Mouse (Mus musculus): ENCODE results near the gene Atp2b1. TPM values are rescaled to one million over a fixed set of nuclear protein-coding genes. Genes with fewer than 3 reads are reported as not detected.
A peak's percentile ranks its signal among the peaks of the same experiment; 100 is the strongest.

Atp2b1 gene
- polyA plus RNA-seq (2015; fragmentation: Nextera tagmentation; extraction: Ambion mirVana), result 202 and 205 TPM in 2 replicates

DNA sequence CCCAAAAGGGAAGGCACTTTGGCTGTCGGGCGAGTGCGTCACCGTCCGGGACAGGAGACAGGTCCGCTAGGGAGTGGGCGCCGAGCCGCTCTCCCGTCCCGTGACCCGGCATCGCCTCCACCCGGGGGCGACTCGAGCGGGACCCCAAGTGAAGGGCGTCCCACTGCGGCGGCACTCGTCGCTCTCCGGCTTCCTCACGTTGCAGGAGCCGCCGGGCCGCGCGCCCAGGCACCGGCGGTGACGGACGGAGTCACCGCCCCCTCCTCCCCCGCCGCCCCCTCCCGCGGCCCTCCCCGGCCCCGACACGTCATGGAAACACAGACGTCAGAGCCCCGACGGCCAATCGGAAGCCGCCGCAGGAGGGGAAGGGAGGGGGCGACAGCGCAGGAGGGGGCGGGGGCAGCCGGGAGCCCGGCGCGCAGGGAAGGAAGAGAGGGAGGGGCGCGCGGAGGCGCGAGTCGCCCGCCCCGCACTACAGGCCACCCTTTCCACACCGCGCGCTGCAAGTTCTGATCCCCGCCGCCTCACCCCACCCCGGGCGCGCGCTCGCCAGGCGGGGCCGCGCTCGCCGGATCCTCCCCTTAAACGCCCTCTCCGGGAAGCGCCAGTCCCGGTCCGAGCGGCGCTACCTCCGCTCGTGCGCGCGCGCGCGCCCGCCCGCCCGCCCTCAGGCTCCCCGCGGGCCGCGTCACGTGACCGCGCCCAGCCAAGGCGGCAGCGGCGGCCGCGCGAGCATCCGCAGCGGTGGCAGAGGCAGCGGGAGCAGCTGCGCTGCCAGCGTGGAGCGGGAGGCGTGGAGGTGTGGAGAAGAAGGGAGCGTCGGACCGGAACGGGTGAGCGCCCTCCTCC is at the start of gene Atp2b1:
Atp2b1 (plus strand) TSS at position 446 of the 849 bp plus-strand sequence.
- ATAC-seq (ENCODE audit: low read depth), result peak; percentile 94
- Histone ChIP-seq H3K9me3 (ENCODE audit: control insufficient read depth, low read length) (no peaks in the 10 kb centered on the region), H3K27ac (ENCODE audit: low read length) (peak within 1 kb of the TSS; percentile 99), H3K4me3 (ENCODE audit: low read length) (peak within 1 kb of the TSS; percentile 97), H3K36me3 (ENCODE audit: control insufficient read depth, insufficient read depth, low read length) (no peaks in the 10 kb centered on the region), H3K4me1 (replicated peaks; ENCODE audit: control insufficient read depth, insufficient read depth, low read length) (peaks cover 10% of the 10 kb centered on the region), H3K4me2 (ENCODE audit: low read depth, low read length) (peak within 1 kb of the TSS; percentile 85), H3K9ac (ENCODE audit: low read length) (peak within 1 kb of the TSS; percentile 98), H3K27me3 (ENCODE audit: control insufficient read depth, insufficient read depth, low read depth, low read length) (no peaks in the 10 kb centered on the region)
- 0% methylated on average over 63 of the region's 120 CpGs for whole genome bisulfite sequencing

- no peak overlapping the region for H3K4me2 ChIP-seq (ENCODE audit: low read depth, low read length)
- H3K9me3 ChIP-seq (ENCODE audit: control insufficient read depth, low read length), result no peaks in the 10 kb centered on the region
- WGBS, result 45% methylated on average over 3 of the region's 3 CpGs
- H3K9ac ChIP-seq (ENCODE audit: low read length), result no peak overlapping the region
- H3K27me3 ChIP-seq (ENCODE audit: control insufficient read depth, insufficient read depth, low read depth, low read length), result no peaks in the 10 kb centered on the region
- peak overlapping the region; percentile 68 for H3K27ac ChIP-seq (ENCODE audit: low read length)
- no peak overlapping the region for H3K4me3 ChIP-seq (ENCODE audit: low read length)
- no peaks in the 10 kb centered on the region for H3K4me1 ChIP-seq (replicated peaks; ENCODE audit: control insufficient read depth, insufficient read depth, low read length)
- H3K36me3 ChIP-seq (ENCODE audit: control insufficient read depth, insufficient read depth, low read length), result no peaks in the 10 kb centered on the region
- peak; percentile 64; the same call in 1 of the 2 replicates for ATAC-seq (ENCODE audit: low read depth)
Observed at GRCm38 (mm10) chr10:98864851-98865250, 49.4 kb upstream of the Atp2b1 start.

DNA sequence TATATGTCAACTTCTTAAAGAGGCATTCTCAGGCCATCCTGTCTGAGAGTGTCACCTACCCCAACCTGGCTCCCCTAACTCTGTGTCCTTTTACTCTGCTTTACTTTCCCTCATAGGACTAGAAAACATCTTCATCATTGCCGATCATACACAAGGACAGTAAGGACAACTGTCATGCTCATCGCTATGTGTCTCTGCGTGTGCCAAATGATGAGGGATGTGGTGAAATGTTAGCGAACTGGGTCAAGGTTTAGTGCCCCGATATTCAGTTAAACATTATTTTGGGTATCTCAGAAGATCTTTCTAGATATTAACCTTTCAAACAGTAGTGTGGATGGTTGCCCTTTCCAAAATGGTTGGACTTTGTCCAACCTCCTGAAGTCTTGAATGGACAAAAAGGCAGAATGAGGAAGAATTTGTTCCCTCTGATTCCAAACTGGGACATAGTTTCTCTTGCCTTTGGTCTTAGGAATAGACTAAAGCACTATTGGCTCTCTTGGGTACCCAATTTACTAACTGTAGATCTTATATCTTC is 47.3 kb upstream of the Atp2b1 start:
- no peak for ATAC-seq (ENCODE audit: low read depth)

GRCm38 (mm10) chr10:98868351-98868908 is 45.8 kb upstream of the Atp2b1 start:
- no peak overlapping the region for H3K4me2 ChIP-seq (ENCODE audit: low read depth, low read length)
- WGBS, result 74% methylated on average over 4 of the region's 4 CpGs
- H3K9me3 ChIP-seq (ENCODE audit: control insufficient read depth, low read length), result no peaks in the 10 kb centered on the region
- H3K27me3 ChIP-seq (ENCODE audit: control insufficient read depth, insufficient read depth, low read depth, low read length), result no peaks in the 10 kb centered on the region
- no peaks in the 10 kb centered on the region for H3K36me3 ChIP-seq (ENCODE audit: control insufficient read depth, insufficient read depth, low read length)
- no peaks in the 10 kb centered on the region for H3K4me1 ChIP-seq (replicated peaks; ENCODE audit: control insufficient read depth, insufficient read depth, low read length)
- H3K4me3 ChIP-seq (ENCODE audit: low read length), result no peak overlapping the region
- H3K27ac ChIP-seq (ENCODE audit: low read length), result no peak overlapping the region
- no peak overlapping the region for H3K9ac ChIP-seq (ENCODE audit: low read length)
- no peak for ATAC-seq (ENCODE audit: low read depth)

More for the DNA sequence above, 47.3 kb upstream of the Atp2b1 start:
- no peak overlapping the region for H3K27ac ChIP-seq (ENCODE audit: low read length)
- no peaks in the 10 kb centered on the region for H3K36me3 ChIP-seq (ENCODE audit: control insufficient read depth, insufficient read depth, low read length)
- H3K4me2 ChIP-seq (ENCODE audit: low read depth, low read length), result no peak overlapping the region
- no peak overlapping the region for H3K9ac ChIP-seq (ENCODE audit: low read length)
- H3K4me3 ChIP-seq (ENCODE audit: low read length), result no peak overlapping the region
- no peaks in the 10 kb centered on the region for H3K4me1 ChIP-seq (replicated peaks; ENCODE audit: control insufficient read depth, insufficient read depth, low read length)
- H3K9me3 ChIP-seq (ENCODE audit: control insufficient read depth, low read length), result no peaks in the 10 kb centered on the region
- WGBS, result 93% methylated on average over 5 of the region's 5 CpGs
- H3K27me3 ChIP-seq (ENCODE audit: control insufficient read depth, insufficient read depth, low read depth, low read length), result no peaks in the 10 kb centered on the region

DNA sequence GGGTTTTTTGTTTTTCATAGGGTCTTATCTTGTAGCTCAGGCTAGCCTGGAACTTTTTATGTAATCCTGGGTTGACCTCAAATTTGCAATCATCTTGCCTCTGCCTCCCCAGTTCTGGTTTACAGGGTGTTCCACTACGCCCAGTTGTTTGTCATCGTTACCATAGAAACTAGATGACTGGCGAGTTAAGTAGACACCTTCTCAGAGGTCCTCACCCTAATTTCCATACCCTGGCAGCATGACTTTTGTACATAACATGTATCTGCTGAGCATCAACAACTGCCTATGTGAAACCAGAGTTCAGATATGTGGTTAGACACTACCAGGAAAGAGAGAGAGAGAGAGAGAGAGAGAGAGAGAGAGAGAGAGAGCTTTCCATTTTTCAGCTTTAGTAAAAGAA is 36.4 kb upstream of the Atp2b1 start:
- no peaks in the 10 kb centered on the region for H3K9me3 ChIP-seq (ENCODE audit: control insufficient read depth, low read length)
- H3K9ac ChIP-seq (ENCODE audit: low read length), result no peak overlapping the region
- no peaks in the 10 kb centered on the region; the same call in 1 of the 2 replicates for H3K4me1 ChIP-seq (replicated peaks; ENCODE audit: control insufficient read depth, insufficient read depth, low read length)
- H3K27ac ChIP-seq (ENCODE audit: low read length), result no peak overlapping the region
- no peak for ATAC-seq (ENCODE audit: low read depth)
- WGBS, result 73% methylated on average over 3 of the region's 3 CpGs
- H3K4me3 ChIP-seq (ENCODE audit: low read length), result no peak overlapping the region
- no peaks in the 10 kb centered on the region for H3K27me3 ChIP-seq (ENCODE audit: control insufficient read depth, insufficient read depth, low read depth, low read length)
- H3K4me2 ChIP-seq (ENCODE audit: low read depth, low read length), result no peak overlapping the region
- H3K36me3 ChIP-seq (ENCODE audit: control insufficient read depth, insufficient read depth, low read length), result no peaks in the 10 kb centered on the region

- no peak for ATAC-seq (ENCODE audit: low read depth)
- 62% methylated on average over 2 of the region's 2 CpGs for WGBS
- H3K4me1 ChIP-seq (replicated peaks; ENCODE audit: control insufficient read depth, insufficient read depth, low read length), result no peaks in the 10 kb centered on the region; the same call in 1 of the 2 replicates
Observed at GRCm38 (mm10) chr10:98878636-98879035, 35.6 kb upstream of the Atp2b1 start.

DNA sequence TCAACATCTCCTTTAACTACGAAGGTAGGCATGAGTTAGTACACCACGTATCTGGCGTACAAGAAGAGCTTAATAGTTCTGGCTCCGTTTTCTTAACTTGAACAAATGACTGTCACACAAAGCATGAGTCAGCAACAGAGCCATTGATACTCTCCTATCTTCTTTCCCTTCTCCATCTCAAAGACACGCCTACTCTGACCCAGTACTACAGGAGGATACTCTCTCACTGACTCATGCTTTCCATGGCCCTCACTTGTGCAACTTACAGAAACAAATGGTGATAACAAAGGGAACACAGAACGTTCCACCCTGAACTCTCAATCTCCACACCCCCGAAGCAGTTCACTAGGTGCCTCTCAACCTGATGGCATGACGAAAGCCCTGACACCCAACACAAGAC is 34.1 kb upstream of the Atp2b1 start:
- no peaks in the 10 kb centered on the region for H3K9me3 ChIP-seq (ENCODE audit: control insufficient read depth, low read length)
- ATAC-seq (ENCODE audit: low read depth), result no peak
- H3K27me3 ChIP-seq (ENCODE audit: control insufficient read depth, insufficient read depth, low read depth, low read length), result no peaks in the 10 kb centered on the region
- H3K36me3 ChIP-seq (ENCODE audit: control insufficient read depth, insufficient read depth, low read length), result no peaks in the 10 kb centered on the region
- H3K4me1 ChIP-seq (replicated peaks; ENCODE audit: control insufficient read depth, insufficient read depth, low read length), result no peaks in the 10 kb centered on the region; the same call in 1 of the 2 replicates
- H3K9ac ChIP-seq (ENCODE audit: low read length), result no peak overlapping the region
- no peak overlapping the region for H3K4me2 ChIP-seq (ENCODE audit: low read depth, low read length)
- no peak overlapping the region for H3K4me3 ChIP-seq (ENCODE audit: low read length)
- H3K27ac ChIP-seq (ENCODE audit: low read length), result no peak overlapping the region
- 82% methylated on average over 8 of the region's 8 CpGs for WGBS

More at GRCm38 (mm10) chr10:98878636-98879035, 35.6 kb upstream of the Atp2b1 start:
- no peak overlapping the region for H3K4me2 ChIP-seq (ENCODE audit: low read depth, low read length)
- no peak overlapping the region for H3K9ac ChIP-seq (ENCODE audit: low read length)
- no peaks in the 10 kb centered on the region for H3K27me3 ChIP-seq (ENCODE audit: control insufficient read depth, insufficient read depth, low read depth, low read length)
- no peaks in the 10 kb centered on the region for H3K9me3 ChIP-seq (ENCODE audit: control insufficient read depth, low read length)
- H3K4me3 ChIP-seq (ENCODE audit: low read length), result no peak overlapping the region
- no peaks in the 10 kb centered on the region for H3K36me3 ChIP-seq (ENCODE audit: control insufficient read depth, insufficient read depth, low read length)
- no peak overlapping the region for H3K27ac ChIP-seq (ENCODE audit: low read length)

DNA sequence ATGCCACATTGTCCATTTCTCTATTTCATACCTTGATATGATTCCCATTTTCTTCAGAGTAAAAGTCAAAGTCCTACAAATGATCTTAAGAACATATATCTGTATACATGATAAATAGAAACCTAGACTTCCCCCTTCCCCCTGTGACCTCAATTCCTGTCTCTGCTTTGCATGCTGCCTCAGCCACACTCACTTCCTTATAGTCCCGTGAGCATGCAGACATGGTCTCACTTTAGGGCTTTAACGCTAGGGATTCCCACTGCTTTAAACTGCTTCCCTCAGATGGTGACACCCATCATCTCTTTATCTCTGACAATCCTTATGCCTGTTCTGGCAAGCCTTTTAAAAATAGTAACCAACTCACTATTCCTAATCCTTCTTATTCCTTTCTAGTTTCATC is 33.5 kb upstream of the Atp2b1 start:
- no peak overlapping the region for H3K27ac ChIP-seq (ENCODE audit: low read length)
- no peak for ATAC-seq (ENCODE audit: low read depth)
- H3K27me3 ChIP-seq (ENCODE audit: control insufficient read depth, insufficient read depth, low read depth, low read length), result no peaks in the 10 kb centered on the region
- H3K4me2 ChIP-seq (ENCODE audit: low read depth, low read length), result no peak overlapping the region
- H3K36me3 ChIP-seq (ENCODE audit: control insufficient read depth, insufficient read depth, low read length), result no peaks in the 10 kb centered on the region
- no peak overlapping the region for H3K4me3 ChIP-seq (ENCODE audit: low read length)
- no peaks in the 10 kb centered on the region; the same call in 1 of the 2 replicates for H3K4me1 ChIP-seq (replicated peaks; ENCODE audit: control insufficient read depth, insufficient read depth, low read length)
- H3K9me3 ChIP-seq (ENCODE audit: control insufficient read depth, low read length), result no peaks in the 10 kb centered on the region
- 71% methylated on average over 2 of the region's 2 CpGs for WGBS
- no peak overlapping the region for H3K9ac ChIP-seq (ENCODE audit: low read length)

DNA sequence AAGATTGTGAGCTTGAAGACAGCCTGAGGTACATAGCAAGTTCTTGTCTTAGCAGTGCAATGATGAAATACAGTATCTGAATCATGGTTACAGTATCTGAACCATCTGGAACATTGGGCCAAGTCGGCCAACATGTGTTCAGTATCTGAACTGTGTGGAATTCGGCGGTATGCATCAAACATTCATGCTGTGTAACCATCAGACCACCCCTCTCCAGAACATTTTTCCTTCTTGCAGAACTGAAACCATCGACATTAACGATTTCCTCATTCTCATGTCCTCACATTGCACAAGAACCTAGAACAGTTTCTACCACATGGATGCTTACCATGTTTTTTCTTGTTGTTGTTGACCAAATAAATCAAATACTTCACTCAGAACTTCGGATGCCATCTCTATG is 32.7 kb upstream of the Atp2b1 start:
- 86% methylated on average over 6 of the region's 6 CpGs for WGBS
- Histone ChIP-seq H3K4me1 (replicated peaks; ENCODE audit: control insufficient read depth, insufficient read depth, low read length) (no peaks in the 10 kb centered on the region; the same call in 1 of the 2 replicates), H3K4me2 (ENCODE audit: low read depth, low read length) (no peak overlapping the region), H3K4me3 (ENCODE audit: low read length) (no peak overlapping the region), H3K9ac (ENCODE audit: low read length) (no peak overlapping the region), H3K9me3 (ENCODE audit: control insufficient read depth, low read length) (no peaks in the 10 kb centered on the region), H3K27me3 (ENCODE audit: control insufficient read depth, insufficient read depth, low read depth, low read length) (no peaks in the 10 kb centered on the region), H3K27ac (ENCODE audit: low read length) (no peak overlapping the region), H3K36me3 (ENCODE audit: control insufficient read depth, insufficient read depth, low read length) (no peaks in the 10 kb centered on the region)
- ATAC-seq (ENCODE audit: low read depth), result no peak

All from lung, embryonic 16.5 days (tissue).